In genomic region chr8:128679909-128680308, GRCm38 (mm10) we compare ENCODE assay signal across 9 mouse cellular contexts. TPM values are rescaled to one million over a fixed set of nuclear protein-coding genes. Genes with fewer than 3 reads are reported as not detected.
DNase-seq lines count a peak whose midpoint lies in the region; ATAC-seq and TF ChIP-seq lines count a peak whose summit lies in the region.
"Had no signal": no experiment of that assay in that cellular context is flagged by ENCODE, and none has a peak within 500 bp of the region (broad histone marks: within the 10 kb centered on the region; RNA-seq: fewer than 3 reads in every experiment).

No protein-coding gene starts in this region.

- H3K4me3 ChIP-seq in intestine, embryonic 15.5 days (replicated peaks): no peak overlapping the region
- no peak overlapping the region for H3K4me3 ChIP-seq in lung, embryonic 14.5 days (ENCODE audit: low read depth, low read length)
- H3K4me3 ChIP-seq in hindbrain, postnatal 0 days (ENCODE audit: low read length): no peak overlapping the region
- H3K4me3 ChIP-seq: midbrain, embryonic 12.5 days had no signal

- ATAC-seq in intestine, embryonic 15.5 days: peak; percentile 57
- peak; percentile 92 for ATAC-seq in lung, embryonic 14.5 days (ENCODE audit: insufficient read depth)
- no peak for ATAC-seq in hindbrain, postnatal 0 days

- no peak for TF ChIP-seq CTCF in lung, embryonic 14.5 days (IDR thresholded peaks at IDR 0.05; ENCODE audit: low read depth)
- TF ChIP-seq CTCF in hindbrain, postnatal 0 days (IDR thresholded peaks at IDR 0.05; ENCODE audit: low read depth): no peak

- peak; percentile 14 for DNase-seq in adrenal gland, postnatal 14 days
- DNase-seq in adrenal gland, adult 8-10 months: no peak
- peak; percentile 23 to 34 for DNase-seq in frontal cortex, postnatal 36 days (ENCODE audit: low spot score in 2 of 2)
- peak; percentile 87 for DNase-seq in lung, embryonic 14.5 days
- peak; percentile 57 for DNase-seq in testis, postnatal 14 days (ENCODE audit: low spot score)
- no peak for DNase-seq in cerebellum, postnatal 10 days
- DNase-seq in hindbrain, postnatal 0 days (ENCODE audit: low spot score): no peak

- H3K36me3 ChIP-seq in intestine, embryonic 15.5 days: no peaks in the 10 kb centered on the region
- no peaks in the 10 kb centered on the region for H3K36me3 ChIP-seq in lung, embryonic 14.5 days (ENCODE audit: insufficient read depth)
- no peaks in the 10 kb centered on the region for H3K36me3 ChIP-seq in hindbrain, postnatal 0 days (ENCODE audit: insufficient read depth, low read length)
- H3K36me3 ChIP-seq: midbrain, embryonic 12.5 days had no signal

- H3K9me3 ChIP-seq in intestine, embryonic 15.5 days: no peaks in the 10 kb centered on the region
- H3K9me3 ChIP-seq in lung, embryonic 14.5 days (ENCODE audit: low read depth, low read length): no peaks in the 10 kb centered on the region
- no peaks in the 10 kb centered on the region for H3K9me3 ChIP-seq in hindbrain, postnatal 0 days (ENCODE audit: low read length)
- H3K9me3 ChIP-seq: midbrain, embryonic 12.5 days had no signal

- no peak overlapping the region for H3K9ac ChIP-seq in intestine, embryonic 15.5 days
- no peak overlapping the region for H3K9ac ChIP-seq in lung, embryonic 14.5 days
- H3K9ac ChIP-seq in hindbrain, postnatal 0 days (replicated peaks; ENCODE audit: low read length): no peak overlapping the region
- H3K9ac ChIP-seq: midbrain, embryonic 12.5 days had no signal

- 35% methylated on average over 2 of the region's 2 CpGs for WGBS in intestine, embryonic 15.5 days
- 33% methylated on average over 2 of the region's 2 CpGs for WGBS in lung, embryonic 14.5 days
- 72% methylated on average over 2 of the region's 2 CpGs for WGBS in hindbrain, postnatal 0 days

- H3K27me3 ChIP-seq in intestine, embryonic 15.5 days (replicated peaks): no peaks in the 10 kb centered on the region
- no peaks in the 10 kb centered on the region for H3K27me3 ChIP-seq in lung, embryonic 14.5 days (ENCODE audit: insufficient read depth, low read length)
- H3K27me3 ChIP-seq in hindbrain, postnatal 0 days (ENCODE audit: insufficient read depth, low read length): no peaks in the 10 kb centered on the region
- H3K27me3 ChIP-seq: midbrain, embryonic 12.5 days had no signal

- H3K4me2 ChIP-seq in intestine, embryonic 15.5 days (replicated peaks): no peak overlapping the region
- no peak overlapping the region for H3K4me2 ChIP-seq in lung, embryonic 14.5 days
- no peak overlapping the region for H3K4me2 ChIP-seq in hindbrain, postnatal 0 days (ENCODE audit: low read depth, low read length)
- H3K4me2 ChIP-seq: midbrain, embryonic 12.5 days had no signal

- peak overlapping the region; percentile 85 for H3K27ac ChIP-seq in intestine, embryonic 15.5 days
- H3K27ac ChIP-seq in lung, embryonic 14.5 days (ENCODE audit: low read depth): peak overlapping the region; percentile 86
- no peak overlapping the region for H3K27ac ChIP-seq in hindbrain, postnatal 0 days
- H3K27ac ChIP-seq: midbrain, embryonic 12.5 days had no signal

- 0 out of 2 replicates have a peak, but pooled peaks cover 2% of the 10 kb centered on the region for H3K4me1 ChIP-seq in intestine, embryonic 15.5 days (replicated peaks)
- H3K4me1 ChIP-seq in lung, embryonic 14.5 days (ENCODE audit: insufficient read depth): 0 out of 2 replicates have a peak, but pooled peaks cover 5% of the 10 kb centered on the region
- H3K4me1 ChIP-seq in hindbrain, postnatal 0 days (ENCODE audit: insufficient read depth, low read length): no peaks in the 10 kb centered on the region

RNA-seq across cellular contexts. Expression of gene Itgb1, which starts 5.5 kb away (rescaled TPM):
- 269 and 279 TPM in 2 replicates for total RNA-seq in adrenal gland, postnatal 14 days (2021)
- 100 to 1,000 TPM; 230 to 269 (median 241) TPM for total RNA-seq in adrenal gland, adult 8-10 months (2022)
- 261 and 305 TPM in 2 replicates for polyA plus RNA-seq in intestine, embryonic 15.5 days (2015; fragmentation: Nextera tagmentation; extraction: Ambion mirVana)
- polyA plus RNA-seq in lung, embryonic 14.5 days (2014; fragmentation: Nextera tagmentation; extraction: Ambion mirVana): 394 and 415 TPM in 2 replicates
- total RNA-seq in hindbrain, postnatal 0 days (2014; rRNA removed): 59.1 and 61.5 TPM in 2 replicates
- polyA plus RNA-seq in hindbrain, postnatal 0 days (2015; fragmentation: Nextera tagmentation; extraction: Ambion mirVana): 70.8 and 75.7 TPM in 2 replicates

Comparison
In these comparisons a context has a peak if more than half of its experiments do, and no peak if none do; other contexts are left out.
1. DNase-seq: peak in adrenal gland, postnatal 14 days (single experiment), frontal cortex, postnatal 36 days (2 of 2), lung, embryonic 14.5 days (single experiment) and testis, postnatal 14 days (single experiment); none in adrenal gland, adult 8-10 months (single experiment), cerebellum, postnatal 10 days (0 of 2) and hindbrain, postnatal 0 days (single experiment).